Mouse (Mus musculus): ENCODE measurements around the gene Sept1. TPM values are rescaled to one million over a fixed set of nuclear protein-coding genes. Genes with fewer than 3 reads are reported as not detected.
"Not testable (repeated sequence)": the region's sequence is repeated elsewhere in the genome, so short reads cannot be mapped to it uniquely, and the experiment has no call there.

The Sept1 gene
- polyA plus RNA-seq, 1 experiment from 2014 or later: 20.5 TPM

DNA sequence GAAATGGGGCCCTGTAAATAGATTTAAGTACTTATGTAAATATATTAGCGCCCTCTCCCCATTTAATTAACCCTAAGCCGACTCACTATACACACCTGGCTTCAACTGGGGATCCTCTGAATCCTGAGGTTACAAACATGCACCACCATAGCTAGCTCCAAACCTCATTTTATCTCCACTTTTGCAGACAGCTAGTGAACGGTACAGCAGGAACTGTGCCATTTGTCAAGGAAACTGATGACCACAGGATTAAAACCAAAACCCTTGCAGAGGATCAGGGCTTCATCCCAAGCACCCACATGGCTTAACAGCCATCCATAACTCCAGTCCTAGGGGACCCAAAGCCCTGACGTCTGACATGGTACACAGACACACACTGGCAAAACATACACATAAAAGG, 22.1 kb upstream of the Sept1 start:
- WGBS: 8% methylated on average over 4 of the region's 4 CpGs
- no peak for ATAC-seq (replicated peaks; ENCODE audit: low FRiP score, low read depth)

DNA sequence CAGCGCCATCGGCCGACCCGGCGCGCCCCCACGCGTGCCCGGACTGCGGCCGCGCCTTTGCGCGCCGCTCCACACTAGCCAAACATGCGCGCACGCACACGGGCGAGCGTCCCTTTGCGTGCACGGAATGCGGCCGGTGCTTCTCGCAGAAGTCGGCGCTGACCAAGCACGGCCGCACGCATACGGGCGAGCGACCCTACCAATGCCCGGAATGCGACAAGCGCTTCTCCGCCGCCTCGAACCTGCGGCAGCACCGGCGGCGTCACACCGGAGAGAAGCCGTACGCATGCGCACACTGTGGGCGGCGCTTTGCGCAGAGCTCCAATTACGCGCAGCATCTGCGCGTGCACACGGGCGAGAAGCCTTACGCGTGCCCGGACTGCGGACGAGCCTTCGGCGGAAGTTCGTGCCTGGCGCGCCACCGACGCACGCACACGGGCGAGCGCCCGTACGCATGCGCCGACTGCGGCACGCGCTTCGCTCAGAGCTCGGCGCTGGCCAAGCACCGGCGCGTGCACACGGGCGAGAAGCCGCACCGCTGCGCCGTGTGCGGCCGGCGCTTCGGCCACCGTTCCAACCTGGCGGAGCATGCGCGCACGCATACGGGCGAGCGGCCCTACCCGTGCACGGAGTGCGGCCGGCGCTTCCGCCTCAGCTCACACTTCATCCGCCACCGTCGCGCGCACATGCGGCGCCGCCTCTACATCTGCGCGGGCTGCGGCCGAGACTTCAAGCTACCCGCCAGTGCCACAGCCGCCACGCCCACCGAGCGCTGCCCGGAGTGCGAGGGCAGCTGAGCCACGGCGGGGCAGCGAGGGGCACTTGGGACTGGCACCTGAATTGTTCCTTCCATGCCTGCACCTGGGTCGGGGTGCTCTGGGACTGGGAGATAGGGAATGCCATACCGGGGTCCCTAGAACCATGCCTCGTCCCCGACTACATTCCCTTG, 21.2 kb upstream of the Sept1 start:
- no peaks in the 10 kb centered on the region for H3K27me3 ChIP-seq (ENCODE audit: insufficient read depth, low read length)
- DNase-seq (ENCODE audit: low spot score): peak; percentile 98
- peak overlapping the region; percentile 59 for H3K4me3 ChIP-seq (replicated peaks; ENCODE audit: low read depth, low read length)
- TF ChIP-seq CTCF (IDR thresholded peaks at IDR 0.05; ENCODE audit: low read depth): peak; percentile 11; the same call in 1 of the 2 replicates
- H3K4me2 ChIP-seq (ENCODE audit: low read length): peak overlapping the region; percentile 92
- no peaks in the 10 kb centered on the region for H3K9me3 ChIP-seq (replicated peaks; ENCODE audit: low read length)
- H3K27ac ChIP-seq: peak overlapping the region; percentile 88
- H3K4me1 ChIP-seq (replicated peaks; ENCODE audit: insufficient read depth, low read length): peaks cover 9% of the 10 kb centered on the region; the same call in 1 of the 2 replicates
- WGBS: under 1% methylated on average over 120 of the region's 136 CpGs
- no peaks in the 10 kb centered on the region for H3K36me3 ChIP-seq (ENCODE audit: insufficient read depth, low read length)
- ATAC-seq (replicated peaks; ENCODE audit: low FRiP score, low read depth): peak; percentile 95
- H3K9ac ChIP-seq (ENCODE audit: low read depth, low read length): peak overlapping the region; percentile 69

More for the DNA sequence above, 22.1 kb upstream of the Sept1 start:
- no peak for DNase-seq (ENCODE audit: low spot score)
- no peaks in the 10 kb centered on the region for H3K9me3 ChIP-seq (replicated peaks; ENCODE audit: low read length)
- H3K9ac ChIP-seq (ENCODE audit: low read depth, low read length): peak overlapping the region; percentile 69
- peak overlapping the region; percentile 59 for H3K4me3 ChIP-seq (replicated peaks; ENCODE audit: low read depth, low read length)
- H3K4me2 ChIP-seq (ENCODE audit: low read length): peak overlapping the region; percentile 92
- H3K27me3 ChIP-seq (ENCODE audit: insufficient read depth, low read length): no peaks in the 10 kb centered on the region
- peaks cover 12% of the 10 kb centered on the region for H3K4me1 ChIP-seq (replicated peaks; ENCODE audit: insufficient read depth, low read length)
- no peaks in the 10 kb centered on the region for H3K36me3 ChIP-seq (ENCODE audit: insufficient read depth, low read length)
- peak overlapping the region; percentile 88 for H3K27ac ChIP-seq
- no peak for TF ChIP-seq CTCF (IDR thresholded peaks at IDR 0.05; ENCODE audit: low read depth)

DNA sequence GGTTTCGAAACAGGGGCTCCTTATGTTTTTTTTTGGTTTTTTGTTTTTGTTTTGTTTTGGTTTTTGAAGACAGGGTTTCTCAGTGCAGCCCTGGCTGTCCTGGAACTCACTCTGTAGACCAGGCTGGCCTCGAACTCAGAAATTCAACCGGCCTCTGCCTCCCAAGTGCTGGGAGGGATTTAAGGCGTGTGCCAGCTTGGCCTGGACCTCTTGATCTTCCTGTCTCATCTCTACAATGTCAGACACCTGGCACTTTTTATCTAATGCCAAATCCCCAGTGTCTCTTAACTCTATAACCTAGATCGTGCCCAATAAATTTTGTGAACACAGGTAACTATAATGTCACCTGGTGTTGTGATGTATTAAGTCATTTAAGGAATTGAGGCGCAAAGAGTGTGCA, 20.4 kb upstream of the Sept1 start:
- no peaks in the 10 kb centered on the region for H3K9me3 ChIP-seq (replicated peaks; ENCODE audit: low read length)
- H3K9ac ChIP-seq (ENCODE audit: low read depth, low read length): peak overlapping the region; percentile 69
- H3K27ac ChIP-seq: peak overlapping the region; percentile 88
- WGBS: 82% methylated on average over 6 of the region's 6 CpGs
- peak overlapping the region; percentile 92 for H3K4me2 ChIP-seq (ENCODE audit: low read length)
- H3K4me3 ChIP-seq (replicated peaks; ENCODE audit: low read depth, low read length): peak overlapping the region; percentile 59
- TF ChIP-seq CTCF (IDR thresholded peaks at IDR 0.05; ENCODE audit: low read depth): no peak
- no peaks in the 10 kb centered on the region for H3K27me3 ChIP-seq (ENCODE audit: insufficient read depth, low read length)
- DNase-seq (ENCODE audit: low spot score) (no peak), ATAC-seq (replicated peaks; ENCODE audit: low FRiP score, low read depth) (no peak)
- H3K36me3 ChIP-seq (ENCODE audit: insufficient read depth, low read length): no peaks in the 10 kb centered on the region; the same call in 1 of the 2 replicates
- H3K4me1 ChIP-seq (replicated peaks; ENCODE audit: insufficient read depth, low read length): peaks cover 6% of the 10 kb centered on the region; the same call in 1 of the 2 replicates

DNA sequence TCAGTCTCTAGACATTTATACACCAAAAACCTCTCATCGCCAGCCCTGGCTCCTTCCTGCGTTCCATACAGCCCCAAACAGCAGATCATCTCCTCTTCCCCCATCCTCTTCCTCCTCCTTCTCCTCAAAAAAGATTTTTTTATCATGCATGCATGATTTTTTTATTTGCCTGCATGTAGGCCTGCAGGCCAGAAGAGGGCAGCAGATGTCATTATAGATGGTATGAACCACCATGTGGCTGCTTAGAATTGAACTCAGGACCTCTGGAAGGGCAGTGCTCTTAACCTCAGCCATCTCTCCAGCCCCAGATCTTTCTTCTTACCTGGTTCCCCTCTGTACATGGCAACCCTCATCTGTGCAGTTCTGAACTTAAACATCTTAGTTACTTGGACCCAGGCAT, 19.5 kb upstream of the Sept1 start:
- Histone ChIP-seq H3K27ac (no peak overlapping the region), H3K36me3 (ENCODE audit: insufficient read depth, low read length) (no peaks in the 10 kb centered on the region; the same call in 1 of the 2 replicates), H3K4me2 (ENCODE audit: low read length) (no peak overlapping the region), H3K9ac (ENCODE audit: low read depth, low read length) (no peak overlapping the region), H3K9me3 (replicated peaks; ENCODE audit: low read length) (no peaks in the 10 kb centered on the region), H3K4me3 (replicated peaks; ENCODE audit: low read depth, low read length) (no peak overlapping the region), H3K27me3 (ENCODE audit: insufficient read depth, low read length) (no peaks in the 10 kb centered on the region), H3K4me1 (replicated peaks; ENCODE audit: insufficient read depth, low read length) (peaks cover 6% of the 10 kb centered on the region; the same call in 1 of the 2 replicates)
- WGBS: 87% methylated on average over 2 of the region's 2 CpGs
- DNase-seq (ENCODE audit: low spot score) (peak; percentile 70), ATAC-seq (replicated peaks; ENCODE audit: low FRiP score, low read depth) (no peak)
- TF ChIP-seq CTCF (IDR thresholded peaks at IDR 0.05; ENCODE audit: low read depth): peak; percentile 73

DNA sequence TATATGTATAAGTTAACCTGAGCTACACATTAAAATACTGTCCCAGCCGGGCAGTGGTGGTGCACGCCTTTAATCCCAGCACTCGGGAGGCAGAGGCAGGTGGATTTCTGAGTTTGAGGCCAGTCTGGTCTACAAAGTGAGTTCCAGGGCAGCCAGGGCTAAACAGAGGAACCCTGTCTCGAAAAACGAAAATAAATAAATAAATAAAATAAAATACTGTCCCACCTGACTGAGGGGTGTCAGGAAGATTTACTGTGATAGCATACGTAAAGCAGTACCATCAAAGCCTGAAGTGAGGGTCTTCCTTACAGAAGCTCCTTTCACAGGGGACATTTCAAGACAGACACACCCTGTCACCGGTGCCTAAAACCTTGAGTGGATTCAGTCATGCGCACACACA, 17.6 kb upstream of the Sept1 start:
- H3K36me3 ChIP-seq (ENCODE audit: insufficient read depth, low read length); ATAC-seq (replicated peaks; ENCODE audit: low FRiP score, low read depth): not testable (repeated sequence)

DNA sequence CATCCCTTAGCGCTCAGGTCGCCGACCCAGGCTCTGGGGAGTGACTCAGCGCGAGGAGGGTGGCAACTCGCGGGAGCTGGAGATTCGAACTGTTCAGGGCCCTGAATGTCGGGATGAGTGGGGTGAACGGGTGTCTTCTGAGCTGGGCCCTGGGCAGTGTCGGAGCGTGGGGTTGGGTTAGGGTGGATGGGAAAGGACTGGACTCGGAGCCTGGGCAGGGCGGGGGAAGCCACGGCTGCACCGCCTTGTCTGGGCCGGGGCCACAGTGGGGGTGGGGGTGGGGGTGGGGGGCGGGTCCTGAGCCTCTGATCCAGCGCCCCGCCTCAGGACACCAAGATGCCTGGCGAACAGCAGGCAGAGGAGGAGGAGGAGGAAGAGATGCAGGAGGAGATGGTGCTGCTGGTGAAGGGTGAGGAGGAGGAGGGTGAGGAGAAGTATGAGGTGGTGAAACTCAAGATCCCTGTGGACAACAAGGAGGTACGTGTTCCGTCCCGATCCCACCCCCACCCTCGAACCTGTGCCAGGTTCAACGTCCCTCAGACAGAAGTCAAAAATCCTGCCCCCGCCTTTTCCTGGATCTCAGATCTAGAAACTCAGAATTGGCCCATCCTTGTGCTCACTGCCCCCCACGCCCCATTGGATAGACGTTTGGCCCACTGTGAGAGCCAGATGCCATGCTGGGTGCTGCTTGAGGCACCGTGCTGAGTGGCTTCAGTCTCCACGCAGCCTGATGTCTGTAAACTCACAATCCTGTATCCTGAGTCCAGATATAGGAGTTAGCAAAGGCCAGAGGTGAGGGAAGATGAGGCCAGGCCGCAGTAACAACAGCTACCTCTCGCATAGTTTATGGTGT, 12.0 kb upstream of the Sept1 start:
- H3K9ac ChIP-seq (ENCODE audit: low read depth, low read length): peak overlapping the region; percentile 94
- peaks cover 19% of the 10 kb centered on the region; the same call in 1 of the 2 replicates for H3K4me1 ChIP-seq (replicated peaks; ENCODE audit: insufficient read depth, low read length)
- H3K27ac ChIP-seq: peak overlapping the region; percentile 94
- H3K4me3 ChIP-seq (replicated peaks; ENCODE audit: low read depth, low read length): peak overlapping the region; percentile 88
- no peaks in the 10 kb centered on the region for H3K27me3 ChIP-seq (ENCODE audit: insufficient read depth, low read length)
- H3K4me2 ChIP-seq (ENCODE audit: low read length): peak overlapping the region; percentile 74
- no peaks in the 10 kb centered on the region; the same call in 1 of the 2 replicates for H3K36me3 ChIP-seq (ENCODE audit: insufficient read depth, low read length)
- no peaks in the 10 kb centered on the region for H3K9me3 ChIP-seq (replicated peaks; ENCODE audit: low read length)
- no peak for TF ChIP-seq CTCF (IDR thresholded peaks at IDR 0.05; ENCODE audit: low read depth)
- DNase-seq (ENCODE audit: low spot score) (peak; percentile 51), ATAC-seq (replicated peaks; ENCODE audit: low FRiP score, low read depth) (peak; percentile 74)
- WGBS: 7% methylated on average over 32 of the region's 33 CpGs

More for the DNA sequence above, 17.6 kb upstream of the Sept1 start:
- H3K4me2 ChIP-seq (ENCODE audit: low read length); H3K27me3 ChIP-seq (ENCODE audit: insufficient read depth, low read length); H3K4me3 ChIP-seq (replicated peaks; ENCODE audit: low read depth, low read length); H3K27ac ChIP-seq; H3K9ac ChIP-seq (ENCODE audit: low read depth, low read length); H3K9me3 ChIP-seq (replicated peaks; ENCODE audit: low read length); DNase-seq (ENCODE audit: low spot score): not testable (repeated sequence)
- WGBS: 86% methylated on average over 8 of the region's 8 CpGs
- peaks cover 14% of the 10 kb centered on the region for H3K4me1 ChIP-seq (replicated peaks; ENCODE audit: insufficient read depth, low read length)

All from kidney, postnatal 0 days (tissue).